Mouse (Mus musculus): ENCODE data around the gene 2210407C18Rik.

2210407C18Rik gene

DNA sequence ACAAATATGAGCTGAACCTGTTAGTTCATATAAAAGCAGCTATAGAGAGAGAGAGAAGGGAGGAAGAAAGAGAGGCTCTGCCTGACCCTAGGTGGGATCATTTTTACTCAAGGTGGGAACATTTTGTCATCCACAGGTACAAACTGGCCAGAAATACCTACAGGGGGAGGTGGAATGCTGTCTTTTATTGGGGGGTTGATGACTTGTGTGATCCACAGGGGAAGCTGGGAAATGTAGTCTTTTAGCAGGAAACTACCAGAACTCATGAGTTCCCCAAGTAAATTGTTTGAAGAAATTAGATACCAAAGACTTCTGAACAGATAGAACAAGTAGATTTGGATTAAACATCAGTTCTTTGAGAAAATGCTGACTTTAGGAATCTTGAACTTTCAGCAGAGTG, 13.8 kb downstream of the 2210407C18Rik start:
- no peak for DNase-seq (ENCODE audit: low read depth)

DNA sequence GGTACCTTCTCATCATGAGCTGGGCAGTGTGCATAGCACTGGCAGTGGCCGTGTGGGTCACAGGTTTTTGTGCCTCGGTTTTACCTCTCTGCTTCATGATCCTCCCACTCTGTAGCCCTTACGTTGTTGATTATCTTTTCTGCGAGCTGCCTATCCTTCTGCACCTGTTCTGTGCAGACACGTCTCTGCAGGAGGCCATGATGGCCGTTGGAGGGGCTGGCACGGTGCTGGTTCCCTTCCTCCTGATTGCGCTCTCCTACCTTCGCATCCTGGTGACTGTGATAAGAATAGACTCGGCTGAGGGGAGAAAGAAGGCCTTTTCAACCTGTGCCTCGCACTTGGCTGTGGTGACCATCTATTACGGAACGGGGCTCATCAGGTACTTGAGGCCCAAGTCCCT, 18.0 kb downstream of the 2210407C18Rik start:
- peak; percentile 22 for DNase-seq (ENCODE audit: low read depth)

- no peak for DNase-seq (ENCODE audit: low read depth)
These were observed 21.1 kb downstream of the 2210407C18Rik start, which contains the start of gene Olfr324 for GRCm38 (mm10) chr11:58594814-58595213. Olfr324 (plus strand) TSS chr11:58595114.

GRCm38 (mm10) chr11:58588620-58589250, 27.1 kb downstream of the 2210407C18Rik start:
- no peak for DNase-seq (ENCODE audit: low read depth)

DNA sequence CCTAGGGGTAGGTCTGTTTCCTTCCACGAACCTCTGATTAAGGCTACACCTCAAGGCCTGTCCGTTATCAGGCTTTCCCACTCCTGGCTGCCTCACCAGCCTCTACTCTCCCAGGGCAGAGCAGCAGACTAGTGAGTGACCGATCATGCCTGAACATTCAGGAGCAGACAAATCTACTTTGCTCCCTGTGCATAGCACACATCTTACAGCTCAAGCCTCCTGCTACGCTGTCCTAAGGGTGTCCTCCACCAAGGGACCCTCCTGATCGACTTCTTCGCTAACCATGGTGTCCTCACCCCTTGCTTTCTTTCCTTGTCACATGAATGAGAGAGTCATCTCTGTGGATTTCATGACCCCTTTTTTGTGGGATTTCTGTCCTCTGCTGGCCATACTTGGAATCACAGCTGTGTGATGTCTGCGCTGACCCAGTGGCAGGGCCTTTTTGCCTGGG, 28.0 kb downstream of the 2210407C18Rik start:
- DNase-seq (ENCODE audit: low read depth), result peak; percentile 63

DNA sequence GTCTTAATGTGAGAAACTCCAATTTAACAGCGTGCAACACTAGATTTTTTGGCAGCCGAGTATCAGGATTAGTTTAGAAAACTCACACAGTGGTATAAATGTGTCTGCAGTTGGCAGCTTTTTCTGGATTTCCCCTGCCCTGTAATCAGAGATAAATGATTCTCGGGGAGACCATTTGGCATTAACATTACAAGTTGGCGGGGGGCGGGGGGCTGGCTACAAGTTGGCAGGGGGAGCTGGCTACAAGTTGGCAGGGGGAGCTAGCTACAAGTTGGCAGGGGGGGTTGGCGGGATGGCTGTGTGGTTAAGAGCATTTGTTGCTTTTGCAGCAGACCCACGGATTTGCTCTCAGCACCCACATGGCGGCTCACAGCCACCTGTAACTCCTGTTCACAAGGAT, 37.2 kb downstream of the 2210407C18Rik start:
- DNase-seq (ENCODE audit: low read depth), result no peak

- no peak for DNase-seq (ENCODE audit: low read depth)
These were observed 38.4 kb downstream of the 2210407C18Rik start, which contains the start of gene Olfr325 for GRCm38 (mm10) chr11:58577430-58577829. Olfr325 (plus strand) TSS chr11:58577730.

GRCm38 (mm10) chr11:58570405-58570804, 45.5 kb downstream of the 2210407C18Rik start, which contains the start of gene Olfr224:
Olfr224 (minus strand) TSS chr11:58570553.
- DNase-seq (ENCODE audit: low read depth), result no peak

Measured in c-Kit-positive CD71-positive TER-119-negative erythroid progenitor cells, embryonic 14.5 days (primary cell).